Mouse (Mus musculus) limb, embryonic 14.5 days (tissue): ENCODE measurements around the gene Msantd1. TPM values are rescaled to one million over a fixed set of nuclear protein-coding genes. Genes with fewer than 3 reads are reported as not detected.

Experiments
- ATAC-seq: fragments of 200-750 bp; cut with Nextera tagmentation; 2 replicates; pipeline ENCODE4 v1.8.0; 2017; ENCODE audit warnings: low read depth, moderate number of reproducible peaks, moderate TSS enrichment; ENCODE audit not compliant: low FRiP score
- DNase-seq: peaks from one replicate; pipeline ENCODE4 v3.0.0-alpha.2; 2015; ENCODE audit warnings: low spot score
- H3K27ac ChIP-seq: fragments of 300-500 bp; sonication (generic); replicated peaks from 2 replicates; pipeline ENCODE4 v1.5.1; 2014; ENCODE audit warnings: low read depth, mild to moderate bottlenecking, low read length, moderate library complexity, mixed read lengths
- H3K27me3 ChIP-seq: fragments of 300-500 bp; sonication (generic); 2 replicates; pipeline ENCODE4 v1.6.1; 2014; ENCODE audit warnings: low read length, mixed read lengths; ENCODE audit not compliant: control insufficient read depth, insufficient read depth
- H3K36me3 ChIP-seq: fragments of 300-500 bp; sonication (generic); 2 replicates; pipeline ENCODE4 v1.6.1; 2014; ENCODE audit warnings: mild to moderate bottlenecking, low read length, moderate library complexity, mixed read lengths; ENCODE audit not compliant: control insufficient read depth, insufficient read depth
- H3K4me1 ChIP-seq: fragments of 300-500 bp; sonication (generic); 2 replicates; pipeline ENCODE4 v1.6.1; 2014; ENCODE audit warnings: antibody characterized with exemption, low read length, mixed read lengths; ENCODE audit not compliant: control insufficient read depth, insufficient read depth
- H3K4me2 ChIP-seq: fragments of 300-500 bp; sonication (generic); replicated peaks from 2 replicates; pipeline ENCODE4 v1.6.1; 2014; ENCODE audit warnings: low read depth, mild to moderate bottlenecking, low read length, moderate library complexity; ENCODE audit not compliant: severe bottlenecking
- H3K4me3 ChIP-seq: fragments of 300-500 bp; sonication (generic); replicated peaks from 2 replicates; pipeline ENCODE4 v1.5.1; 2014; ENCODE audit warnings: low read length
- H3K9ac ChIP-seq: fragments of 300-500 bp; sonication (generic); 2 replicates; pipeline ENCODE4 v1.6.1; 2014; ENCODE audit warnings: mild to moderate bottlenecking, low read depth, low read length, moderate library complexity; ENCODE audit not compliant: severe bottlenecking
- H3K9me3 ChIP-seq: fragments of 300-500 bp; sonication (generic); 2 replicates; pipeline ENCODE4 v1.6.1; 2016; ENCODE audit warnings: low read length; ENCODE audit not compliant: control insufficient read depth
- POLR2A ChIP-seq: fragments of 200-500 bp; IDR thresholded peaks from 2 replicates; pipeline ENCODE4 v1.8.0; 2012; ENCODE audit warnings: inconsistent platforms, mild to moderate bottlenecking, moderate library complexity, borderline replicate concordance; ENCODE audit not compliant: insufficient read depth, insufficient read length; ENCODE audit errors: extremely low read depth
- WGBS: fragments of 180-500 bp; shearing (Covaris S2); extraction: QIAGEN DNeasy Blood & Tissue Kit; methylation state at CpG from one replicate; pipeline ENCODE4 v1.1.7; 2014; 5-methylcytosine and 5-hydroxymethylcytosine counted together
- polyA plus RNA-seq, 2 experiments: library from polyadenylated mRNA; depleted of rRNA in 1 of 2; stranded (reverse) in 1 of 2; unstranded in 1 of 2; fragments of >200 nt; fragmentation: Nextera tagmentation in 1 of 2; extraction: Ambion mirVana in 1 of 2; gene quantifications; 2 replicates each; pipeline versions ENCODE4 v1.2.1 to v1.2.3; 2012 to 2014

Msantd1 gene
- polyA plus RNA-seq, 2 experiments, result 0.77 to 5.8 TPM

GRCm38 (mm10) chr5:34927648-34928047 is 19.8 kb downstream of the Msantd1 start:
- Histone ChIP-seq H3K4me1 (peaks cover 17% of the 10 kb centered on the region), H3K4me3 (no peak overlapping the region), H3K36me3 (peaks cover 12% of the 10 kb centered on the region; the same call in 1 of the 2 replicates), H3K9me3 (no peaks in the 10 kb centered on the region), H3K9ac (no peak overlapping the region), H3K27me3 (no peaks in the 10 kb centered on the region), H3K4me2 (no peak overlapping the region), H3K27ac (no peak overlapping the region)
- WGBS, result 88% methylated on average over 4 of the region's 4 CpGs
- TF ChIP-seq POLR2A, result no peak
- no peak for DNase-seq
- ATAC-seq, result no peak

- ATAC-seq, result no peak
- H3K4me2 ChIP-seq, result no peak overlapping the region; the same call in 1 of the 2 replicates
- no peak for DNase-seq
- 87% methylated on average over 9 of the region's 9 CpGs for WGBS
- no peak overlapping the region for H3K27ac ChIP-seq
- H3K9ac ChIP-seq, result no peak overlapping the region
- no peak overlapping the region for H3K4me3 ChIP-seq
- no peaks in the 10 kb centered on the region for H3K27me3 ChIP-seq
- no peak for TF ChIP-seq POLR2A
- H3K36me3 ChIP-seq, result no peaks in the 10 kb centered on the region
- no peaks in the 10 kb centered on the region for H3K9me3 ChIP-seq
- H3K4me1 ChIP-seq, result peaks cover 17% of the 10 kb centered on the region
Measured at GRCm38 (mm10) chr5:34930151-34930975, 22.6 kb downstream of the Msantd1 start.

- WGBS, result 50% methylated on average over 2 of the region's 2 CpGs
- H3K9me3 ChIP-seq, result no peaks in the 10 kb centered on the region
- H3K4me2 ChIP-seq, result no peak overlapping the region
- TF ChIP-seq POLR2A, result no peak
- DNase-seq (no peak), ATAC-seq (no peak)
- H3K9ac ChIP-seq, result no peak overlapping the region
- no peaks in the 10 kb centered on the region for H3K36me3 ChIP-seq
- no peaks in the 10 kb centered on the region for H3K27me3 ChIP-seq
- H3K4me1 ChIP-seq, result peaks cover 17% of the 10 kb centered on the region
- H3K27ac ChIP-seq, result 0 out of 2 replicates have a peak overlapping the region, but pooled peaks have one; percentile 53
- H3K4me3 ChIP-seq, result no peak overlapping the region
Measured at GRCm38 (mm10) chr5:34931091-34931490, 23.3 kb downstream of the Msantd1 start.

DNA sequence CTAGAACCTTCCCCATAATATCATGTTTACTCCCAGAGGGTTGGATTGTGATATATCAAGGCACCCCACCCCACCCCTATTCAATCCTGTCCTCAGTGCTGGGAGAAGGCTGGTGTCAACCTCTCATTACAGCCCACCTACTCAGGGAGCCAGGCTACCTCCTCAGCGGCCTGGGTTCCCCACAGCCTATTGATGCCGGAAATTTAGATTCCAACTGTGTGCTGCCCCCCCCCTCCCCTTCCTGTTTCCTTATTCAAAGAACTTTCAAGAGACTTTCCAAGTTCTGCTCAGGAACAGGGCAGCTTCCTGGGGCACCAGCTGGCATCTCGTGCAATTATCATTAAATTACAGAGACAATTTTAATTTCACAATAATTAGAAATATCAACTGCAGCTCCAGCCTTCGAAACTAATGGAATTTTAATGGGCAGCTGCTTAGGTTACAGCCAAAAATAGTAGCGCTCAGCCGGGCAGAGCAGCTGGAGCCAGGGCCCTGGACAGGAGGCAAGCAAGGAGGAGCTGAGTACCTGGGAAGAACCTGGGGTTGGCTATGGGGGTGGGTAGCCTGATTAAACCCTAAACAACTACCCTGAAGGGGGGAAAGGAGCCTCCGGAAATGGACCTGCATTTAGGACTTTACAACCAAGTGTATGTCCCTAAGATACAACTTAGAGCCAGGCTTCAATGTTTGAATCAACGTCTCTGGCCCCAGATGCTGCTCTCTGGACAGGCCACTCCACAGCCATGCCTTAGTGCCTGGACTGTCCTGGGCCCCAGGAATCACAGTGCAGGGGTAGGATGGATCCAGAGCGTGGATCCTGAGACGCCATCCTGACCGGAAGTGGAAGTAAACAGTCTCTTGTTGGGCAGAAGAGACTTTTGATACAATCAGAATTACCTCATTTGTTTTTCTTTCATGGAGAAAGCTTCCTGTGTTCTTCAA is 24.0 kb downstream of the Msantd1 start:
- no peak for DNase-seq
- Histone ChIP-seq H3K4me2 (0 out of 2 replicates have a peak overlapping the region, but pooled peaks have one; percentile 8), H3K9me3 (no peaks in the 10 kb centered on the region), H3K4me3 (no peak overlapping the region), H3K4me1 (peaks cover 17% of the 10 kb centered on the region), H3K9ac (no peak overlapping the region), H3K36me3 (no peaks in the 10 kb centered on the region), H3K27ac (peak overlapping the region; percentile 53), H3K27me3 (no peaks in the 10 kb centered on the region)
- no peak; the same call in 1 of the 2 replicates for ATAC-seq
- WGBS, result 28% methylated on average over 11 of the region's 11 CpGs
- no peak for TF ChIP-seq POLR2A

DNA sequence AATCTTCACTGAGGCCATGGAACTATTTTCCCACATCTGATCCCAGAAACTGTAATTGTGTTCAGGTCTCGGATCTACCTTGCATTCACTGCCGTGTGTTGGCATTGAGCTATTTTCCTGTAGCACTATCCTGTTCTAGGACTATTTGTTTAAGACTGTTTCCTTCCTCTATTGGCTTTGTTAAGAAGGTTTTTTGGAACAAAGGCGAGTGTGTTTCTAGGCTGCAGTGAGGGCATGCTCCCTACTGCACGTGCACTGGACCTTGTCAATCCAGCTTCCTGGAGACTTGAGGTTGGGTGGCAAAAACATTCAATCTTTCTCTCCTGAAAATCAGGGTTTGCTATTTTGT is 24.6 kb downstream of the Msantd1 start:
- Histone ChIP-seq H3K9ac (no peak overlapping the region), H3K4me2 (no peak overlapping the region), H3K27ac (peak overlapping the region; percentile 53; the same call in 1 of the 2 replicates), H3K4me3 (no peak overlapping the region), H3K36me3 (no peaks in the 10 kb centered on the region), H3K27me3 (no peaks in the 10 kb centered on the region), H3K9me3 (no peaks in the 10 kb centered on the region), H3K4me1 (peaks cover 17% of the 10 kb centered on the region)
- DNase-seq, result no peak
- no peak for TF ChIP-seq POLR2A
- ATAC-seq, result no peak
- WGBS, result 68% methylated on average over 4 of the region's 4 CpGs
